Mouse (Mus musculus) liver, postnatal 0 days (tissue): Measurements from ENCODE around the gene Dtx2.

Experiments used
- CTCF ChIP-seq: sonication (generic); IDR thresholded peaks from 2 replicates; pipeline ENCODE4 v1.5.1; 2016; ENCODE audit warnings: antibody characterized with exemption, low read depth
- EP300 ChIP-seq: IDR thresholded peaks from 2 replicates; pipeline ENCODE4 v1.6.1; 2016; ENCODE audit warnings: antibody characterized with exemption, low read depth, mild to moderate bottlenecking

- TF ChIP-seq CTCF: no peak
- no peak for TF ChIP-seq EP300
Observed at GRCm38 (mm10) chr5:135956300-135957206, 38.0 kb upstream of the Dtx2 start.
